Mouse (Mus musculus): Measurements from ENCODE around the gene Cdk5rap2.

DNA sequence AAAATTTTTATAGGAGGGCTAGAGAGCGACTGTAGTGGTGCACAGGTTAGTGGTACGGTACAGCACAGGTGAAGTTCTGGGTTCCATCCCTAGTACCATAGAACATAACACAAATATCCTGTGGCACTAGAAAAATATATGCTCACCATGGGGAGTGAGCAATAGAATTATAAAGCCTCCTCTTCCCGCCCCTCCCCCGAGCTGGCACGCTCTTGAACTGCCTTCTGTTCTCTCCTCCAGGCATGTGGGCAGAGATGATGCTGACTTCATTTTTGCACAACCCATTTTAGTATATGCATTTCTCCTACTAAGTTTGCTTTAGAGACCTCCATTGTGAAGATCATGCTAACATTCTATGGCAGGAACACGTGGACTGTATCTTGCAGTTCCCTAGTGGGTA lies 152.0 kb downstream of the Cdk5rap2 start:
- TF ChIP-seq CTCF (IDR thresholded peaks at IDR 0.05; ENCODE audit: borderline replicate concordance, insufficient read depth, low read depth, low read length): no peak
- TF ChIP-seq POLR2A (IDR thresholded peaks at IDR 0.05; ENCODE audit: borderline replicate concordance, insufficient read depth, low read length): no peak

All from cerebellum, adult 2 months (tissue).